Mouse (Mus musculus) kidney, postnatal 10 days (tissue): ENCODE results near the gene Mosmo.
"Not testable (repeated sequence)": the region's sequence is repeated elsewhere in the genome, so short reads cannot be mapped to it uniquely, and the experiment has no call there.

Experiments
- DNase-seq: peaks from one replicate; pipeline ENCODE4 v3.0.0; 2021; ENCODE audit warnings: mixed read lengths

Gene Mosmo

GRCm38 (mm10) chr7:120712071-120712470 lies 34.7 kb downstream of the Mosmo start:
- no peak for DNase-seq

DNA sequence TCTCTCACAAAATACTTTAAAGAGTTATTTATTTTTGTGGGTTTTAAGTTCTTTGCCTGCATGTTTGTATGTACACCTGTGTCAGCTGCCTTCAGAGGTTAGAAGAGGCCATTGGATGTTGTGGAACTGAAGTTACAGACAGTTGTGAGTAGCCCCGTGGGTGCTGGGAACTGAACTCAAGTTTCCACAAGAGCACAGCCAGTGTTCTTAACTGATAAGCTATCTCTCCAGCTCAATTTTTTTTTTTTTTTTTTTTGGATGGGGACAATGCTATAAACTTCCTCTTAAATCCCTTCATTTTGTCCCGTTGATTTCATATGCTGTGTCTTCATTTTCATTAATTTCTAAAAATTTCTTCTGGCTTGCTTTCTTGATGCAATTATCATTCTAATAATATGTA lies 35.8 kb downstream of the Mosmo start:
- DNase-seq: no peak

GRCm38 (mm10) chr7:120713951-120714350 lies 36.5 kb downstream of the Mosmo start:
- not testable (repeated sequence) for DNase-seq

- DNase-seq: no peak
Observed at GRCm38 (mm10) chr7:120717261-120717660, 39.8 kb downstream of the Mosmo start.

- DNase-seq: no peak
Observed at GRCm38 (mm10) chr7:120721051-120721450, 43.6 kb downstream of the Mosmo start.

GRCm38 (mm10) chr7:120721456-120721855 lies 44.0 kb downstream of the Mosmo start:
- DNase-seq: no peak

DNA sequence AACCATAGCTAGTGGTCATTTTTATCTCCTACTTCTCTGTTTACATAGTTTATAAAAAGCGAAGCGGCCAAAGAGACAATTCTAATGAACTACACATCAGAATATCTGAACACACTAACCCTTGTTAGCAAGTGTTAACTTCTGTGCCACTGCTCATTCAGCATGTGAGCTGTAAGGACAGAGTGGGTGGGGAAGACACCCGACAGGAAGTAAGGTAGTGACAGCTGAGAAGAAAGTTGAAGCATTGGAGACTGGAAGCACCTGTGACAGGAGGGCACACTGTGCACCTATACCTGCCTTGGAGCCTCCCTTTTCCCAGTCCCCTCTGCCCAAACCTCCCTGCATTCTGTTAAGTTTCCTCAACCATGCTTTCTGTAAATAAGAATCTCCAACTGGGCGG lies 44.6 kb downstream of the Mosmo start:
- DNase-seq: no peak

- DNase-seq: no peak
Observed at GRCm38 (mm10) chr7:120722839-120723278, 45.4 kb downstream of the Mosmo start.

DNA sequence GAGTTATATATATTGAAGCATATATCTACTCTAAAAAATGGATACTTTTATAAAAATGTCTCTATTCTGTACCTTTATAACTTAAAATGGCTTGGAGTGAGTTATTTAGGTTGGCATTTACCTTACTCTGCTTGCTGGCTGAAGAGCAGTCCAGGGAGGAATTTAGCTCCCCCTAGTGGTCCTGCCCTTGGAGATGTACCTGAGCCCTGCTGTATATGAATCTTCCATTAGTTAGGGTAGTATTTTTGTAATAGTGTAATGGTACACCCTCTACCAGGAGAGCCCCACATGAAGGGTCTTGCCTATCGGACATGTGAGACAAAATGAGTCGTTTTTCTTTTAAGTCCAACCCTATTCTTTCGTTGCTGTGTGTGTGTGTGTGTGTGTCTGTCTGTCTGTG lies 50.2 kb downstream of the Mosmo start:
- peak; percentile 56 for DNase-seq

- no peak for DNase-seq
Observed at GRCm38 (mm10) chr7:120729635-120730034, 52.2 kb downstream of the Mosmo start.

DNA sequence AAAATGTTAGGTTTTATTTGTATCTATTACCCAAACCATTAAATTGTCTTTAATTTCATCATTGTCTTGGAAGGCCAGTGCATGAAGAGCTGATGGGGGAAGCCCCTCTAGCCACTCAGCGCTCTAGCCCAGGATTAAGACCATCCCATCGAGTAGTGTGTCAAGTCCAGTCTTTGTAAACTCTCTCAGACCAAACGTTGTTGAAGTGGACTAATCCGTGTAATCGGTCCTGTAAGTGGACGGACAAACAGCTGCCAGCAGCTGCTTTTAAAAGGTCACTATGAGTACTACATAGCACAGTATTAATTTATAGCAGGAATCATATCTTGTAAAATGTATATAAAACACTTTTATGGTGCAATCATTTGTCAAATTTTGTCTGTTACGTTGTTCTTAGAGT lies 55.5 kb downstream of the Mosmo start:
- peak; percentile 67 for DNase-seq

DNA sequence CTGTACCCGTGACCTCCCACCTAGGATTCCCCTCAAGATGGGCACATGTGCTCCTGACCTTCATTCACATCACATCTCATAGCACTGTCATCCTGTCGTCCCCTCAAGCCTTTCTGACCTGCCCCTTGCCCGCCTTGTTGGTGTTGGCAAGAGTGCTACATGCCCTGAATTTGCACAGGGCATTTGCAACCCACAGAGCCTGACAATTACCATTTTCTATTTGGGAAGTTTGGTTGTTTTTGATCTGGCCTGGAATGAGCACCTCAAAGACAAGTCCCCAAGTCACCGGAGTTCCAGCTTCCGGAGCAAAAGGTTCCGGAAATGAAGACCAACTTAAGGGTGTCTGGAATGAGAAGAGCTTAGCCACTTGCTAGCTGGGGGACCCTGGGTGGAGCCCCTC lies 61.6 kb downstream of the Mosmo start, which contains the start of gene Vwa3a:
Vwa3a (plus strand) TSS at position 301 of the 400 bp plus-strand sequence.
- no peak for DNase-seq

DNA sequence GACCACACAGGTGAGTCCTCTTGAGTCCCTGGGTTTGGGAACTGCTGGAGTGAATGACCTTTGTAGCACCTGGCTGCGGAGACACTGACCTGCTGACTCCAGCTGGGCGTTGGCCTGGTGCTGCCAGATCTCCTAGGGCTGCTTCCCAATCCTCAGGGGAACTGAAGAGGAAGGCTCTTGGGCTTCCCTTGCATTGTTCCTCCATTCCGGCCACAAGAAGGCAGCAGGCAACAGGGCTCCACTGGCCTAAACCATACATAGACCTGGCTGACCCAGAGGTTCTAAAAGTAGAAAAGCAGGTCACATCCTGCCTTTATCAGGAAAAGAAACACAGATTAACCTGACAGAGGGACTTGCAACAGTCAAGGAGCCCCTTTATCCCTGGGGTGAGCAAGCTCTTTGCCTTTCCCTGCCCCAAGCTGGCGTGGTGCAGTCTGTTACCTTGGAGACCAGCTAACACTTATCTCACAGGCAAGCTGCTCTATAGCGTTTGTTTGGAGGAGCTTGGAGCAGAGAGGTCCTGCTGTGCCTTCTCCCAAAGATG lies 62.2 kb downstream of the Mosmo start:
- peak; percentile 46 for DNase-seq

DNA sequence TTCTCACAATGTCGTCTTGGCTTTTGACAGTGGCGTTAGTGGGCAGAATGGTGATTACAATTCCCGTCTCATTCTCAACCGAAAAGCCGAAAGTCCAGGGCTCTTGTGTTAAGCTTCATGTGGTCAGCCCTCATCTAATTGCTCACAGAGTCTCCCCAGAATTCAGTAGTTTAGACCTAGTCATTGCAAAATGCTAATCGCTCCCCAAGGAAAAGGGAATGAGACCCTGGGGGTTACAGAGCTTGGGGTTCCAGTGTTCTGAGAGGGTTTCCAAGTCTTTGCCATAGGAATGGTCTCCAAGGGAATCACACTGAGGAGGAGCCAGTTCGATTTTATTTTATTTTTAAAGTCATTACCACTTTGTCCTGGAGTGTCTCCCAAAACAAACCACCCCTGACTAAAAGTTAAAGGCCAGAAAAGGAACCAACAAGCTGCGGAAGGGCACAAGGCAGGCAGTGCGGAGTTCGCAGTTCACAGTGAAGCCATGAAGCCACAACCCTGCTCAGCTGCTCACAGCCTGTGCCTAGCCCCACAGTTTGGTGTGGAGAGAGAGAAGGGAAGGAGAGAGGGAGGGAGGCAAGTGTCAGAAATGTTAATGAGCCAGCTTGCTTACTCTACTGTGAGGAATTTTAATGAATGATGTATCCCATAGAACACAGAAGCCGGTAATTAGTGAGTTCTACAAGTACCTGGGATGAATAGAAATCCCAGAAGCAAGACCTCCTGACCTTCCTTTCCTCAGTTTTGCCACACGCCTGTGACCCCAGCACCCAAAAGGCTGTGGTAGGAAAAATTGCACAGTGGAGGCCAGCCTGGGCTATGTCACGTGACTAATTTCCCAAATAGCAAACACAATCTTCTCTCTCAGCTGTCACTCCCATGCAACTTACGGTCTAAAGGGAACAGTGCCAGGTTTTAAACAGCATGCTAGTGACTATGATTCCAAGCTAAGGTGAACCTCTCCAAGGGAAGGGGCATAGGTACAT lies 66.2 kb downstream of the Mosmo start:
- no peak for DNase-seq

- DNase-seq: peak; percentile 43
Observed at GRCm38 (mm10) chr7:120744606-120745005, 67.2 kb downstream of the Mosmo start.

GRCm38 (mm10) chr7:120746029-120746428 lies 68.6 kb downstream of the Mosmo start:
- no peak for DNase-seq

DNA sequence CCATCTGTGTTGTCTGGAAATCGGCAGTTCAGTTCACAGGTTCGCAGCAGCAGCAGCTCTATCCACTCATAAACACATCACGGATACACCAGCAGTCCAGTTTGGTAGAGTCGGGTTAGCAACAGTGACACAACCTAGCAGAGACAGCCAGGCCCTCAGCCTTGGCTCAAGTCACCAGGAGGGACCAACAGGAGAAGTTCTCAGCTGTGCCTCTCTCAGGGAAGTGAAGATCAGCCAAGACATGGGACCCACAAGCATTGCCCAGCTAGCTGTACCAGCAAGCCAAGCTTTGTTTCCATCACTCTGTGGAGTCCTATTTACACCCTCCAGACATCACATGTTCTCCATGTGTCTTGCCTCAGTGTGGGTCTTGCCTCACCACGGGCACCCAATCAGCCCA lies 69.4 kb downstream of the Mosmo start:
- no peak for DNase-seq

GRCm38 (mm10) chr7:120748478-120748877 lies 71.1 kb downstream of the Mosmo start:
- no peak for DNase-seq

GRCm38 (mm10) chr7:120751330-120751729 lies 73.9 kb downstream of the Mosmo start:
- no peak for DNase-seq

DNA sequence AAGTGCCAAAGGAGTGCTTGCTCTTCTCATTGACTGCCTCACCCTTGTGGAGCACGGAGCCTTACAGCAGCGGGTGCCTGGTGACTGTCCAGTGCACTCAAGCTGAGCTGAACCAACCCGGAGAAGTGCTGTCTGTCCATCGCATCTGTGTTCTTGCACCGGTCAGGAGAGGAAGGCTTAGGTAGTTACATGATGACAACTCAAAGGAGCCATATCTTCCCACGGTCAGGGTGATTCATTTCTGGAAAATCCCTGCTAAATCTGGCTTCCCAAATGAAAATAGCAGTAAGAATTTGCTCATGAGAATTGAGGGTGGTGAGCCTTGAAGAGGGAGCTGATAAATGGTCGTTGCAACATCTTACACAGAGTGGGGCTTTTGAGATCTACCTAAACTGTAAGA lies 74.5 kb downstream of the Mosmo start:
- DNase-seq: no peak

- peak; percentile 91 for DNase-seq
Observed at GRCm38 (mm10) chr7:120754671-120755070, 77.3 kb downstream of the Mosmo start.

DNA sequence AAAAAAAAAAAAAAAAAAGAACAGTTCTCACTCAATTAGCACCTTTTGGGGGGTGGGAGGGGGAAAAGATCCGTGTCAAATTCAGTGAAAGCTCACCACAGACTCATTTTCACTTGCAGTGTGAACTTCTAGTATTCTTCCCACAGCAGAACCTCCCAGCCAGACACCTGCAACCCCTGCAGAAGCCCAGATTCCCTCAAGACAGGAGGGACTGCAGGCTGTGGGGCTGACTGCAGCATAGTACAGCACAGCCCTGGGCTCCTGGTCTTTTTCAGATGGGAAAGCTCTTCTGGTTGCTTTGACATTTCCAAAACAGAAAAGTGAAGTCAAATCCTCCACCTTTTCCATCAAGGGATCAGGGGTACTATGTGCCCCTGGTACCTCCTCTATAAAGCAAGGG lies 90.0 kb downstream of the Mosmo start:
- no peak for DNase-seq

GRCm38 (mm10) chr7:120771389-120771788 lies 94.0 kb downstream of the Mosmo start:
- DNase-seq: no peak

- no peak for DNase-seq
Observed at GRCm38 (mm10) chr7:120778012-120778411, 100.6 kb downstream of the Mosmo start.
